Mouse (Mus musculus): ENCODE measurements around the gene Gm10295. TPM values are rescaled to one million over a fixed set of nuclear protein-coding genes. Genes with fewer than 3 reads are reported as not detected.
A peak's percentile ranks its signal among the peaks of the same experiment; 100 is the strongest.

The Gm10295 gene
- not detected in 2 replicates for polyA plus RNA-seq (2014; fragmentation: Nextera tagmentation; extraction: Ambion mirVana)

DNA sequence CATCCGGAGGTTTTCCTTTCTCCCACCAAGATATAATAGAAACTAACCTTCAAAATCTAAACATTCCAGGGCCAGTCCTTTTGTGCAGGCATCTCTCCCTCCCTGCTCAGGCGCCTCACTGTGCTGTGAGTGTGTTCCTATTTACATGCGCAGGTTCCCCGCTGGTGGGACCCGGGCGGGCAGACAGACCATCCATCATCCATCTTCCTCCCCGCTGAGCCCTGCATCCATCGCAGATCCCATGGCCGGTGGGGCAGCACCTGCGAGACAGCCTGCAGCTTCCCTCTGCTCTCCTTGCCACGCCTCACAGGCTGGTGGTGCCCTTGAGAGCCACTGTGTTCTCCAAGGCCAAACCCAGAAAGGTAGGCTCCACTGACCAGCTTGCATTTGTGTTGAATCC, at the start of gene Gm10295:
Gene Gm10295, minus strand, starts transcription at position 122 of the 400 bp plus-strand sequence.
- ATAC-seq (ENCODE audit: low read depth) = no peak
- 0 out of 2 replicates have a peak within 1 kb of the TSS, but pooled peaks have one; percentile 2 for H3K9ac ChIP-seq (replicated peaks; ENCODE audit: low read depth, low read length)
- WGBS = 3% methylated on average over 11 of the region's 11 CpGs
- no peaks in the 10 kb centered on the region for H3K27me3 ChIP-seq (ENCODE audit: control insufficient read depth, insufficient read depth, low read length)
- peaks cover 8% of the 10 kb centered on the region; the same call in 1 of the 2 replicates for H3K4me1 ChIP-seq (ENCODE audit: control insufficient read depth, insufficient read depth, low read length)
- no peaks in the 10 kb centered on the region for H3K36me3 ChIP-seq (ENCODE audit: control insufficient read depth, insufficient read depth, low read length)
- peak within 1 kb of the TSS; percentile 33 for H3K4me2 ChIP-seq (ENCODE audit: low read depth, low read length)
- H3K4me3 ChIP-seq (ENCODE audit: low read depth, low read length) = no peak within 1 kb of the TSS
- H3K9me3 ChIP-seq (ENCODE audit: control insufficient read depth, low read length) = no peaks in the 10 kb centered on the region
- H3K27ac ChIP-seq (ENCODE audit: low read depth, low read length) = no peak within 1 kb of the TSS

DNA sequence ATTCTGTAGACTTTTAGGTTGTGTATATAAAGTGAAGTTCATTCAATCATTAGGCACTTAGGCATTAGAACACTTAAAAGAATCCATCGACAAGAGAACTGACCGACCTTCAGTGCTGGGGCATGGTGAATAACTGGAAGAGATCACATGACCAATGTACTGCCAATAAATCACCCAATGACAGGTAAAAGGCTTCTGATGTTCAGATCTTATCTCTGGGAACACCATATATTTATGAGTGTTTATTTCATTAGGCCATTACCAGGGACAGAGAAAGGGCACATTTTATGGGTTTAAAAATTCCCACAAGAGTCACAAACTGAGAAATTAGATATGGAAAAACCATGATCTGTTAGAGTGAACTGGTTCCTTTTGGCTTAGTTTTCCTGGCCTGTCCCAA, 49.7 kb upstream of the Gm10295 start:
- no peaks in the 10 kb centered on the region for H3K27me3 ChIP-seq (ENCODE audit: control insufficient read depth, insufficient read depth, low read length)
- no peaks in the 10 kb centered on the region for H3K36me3 ChIP-seq (ENCODE audit: control insufficient read depth, insufficient read depth, low read length)
- no peak overlapping the region for H3K4me2 ChIP-seq (ENCODE audit: low read depth, low read length)
- H3K4me1 ChIP-seq (ENCODE audit: control insufficient read depth, insufficient read depth, low read length) = no peaks in the 10 kb centered on the region
- H3K27ac ChIP-seq (ENCODE audit: low read depth, low read length) = no peak overlapping the region
- 81% methylated on average over 2 of the region's 2 CpGs for WGBS
- H3K4me3 ChIP-seq (ENCODE audit: low read depth, low read length) = no peak overlapping the region
- no peak overlapping the region for H3K9ac ChIP-seq (replicated peaks; ENCODE audit: low read depth, low read length)
- no peaks in the 10 kb centered on the region for H3K9me3 ChIP-seq (ENCODE audit: control insufficient read depth, low read length)
- ATAC-seq (ENCODE audit: low read depth) = no peak

DNA sequence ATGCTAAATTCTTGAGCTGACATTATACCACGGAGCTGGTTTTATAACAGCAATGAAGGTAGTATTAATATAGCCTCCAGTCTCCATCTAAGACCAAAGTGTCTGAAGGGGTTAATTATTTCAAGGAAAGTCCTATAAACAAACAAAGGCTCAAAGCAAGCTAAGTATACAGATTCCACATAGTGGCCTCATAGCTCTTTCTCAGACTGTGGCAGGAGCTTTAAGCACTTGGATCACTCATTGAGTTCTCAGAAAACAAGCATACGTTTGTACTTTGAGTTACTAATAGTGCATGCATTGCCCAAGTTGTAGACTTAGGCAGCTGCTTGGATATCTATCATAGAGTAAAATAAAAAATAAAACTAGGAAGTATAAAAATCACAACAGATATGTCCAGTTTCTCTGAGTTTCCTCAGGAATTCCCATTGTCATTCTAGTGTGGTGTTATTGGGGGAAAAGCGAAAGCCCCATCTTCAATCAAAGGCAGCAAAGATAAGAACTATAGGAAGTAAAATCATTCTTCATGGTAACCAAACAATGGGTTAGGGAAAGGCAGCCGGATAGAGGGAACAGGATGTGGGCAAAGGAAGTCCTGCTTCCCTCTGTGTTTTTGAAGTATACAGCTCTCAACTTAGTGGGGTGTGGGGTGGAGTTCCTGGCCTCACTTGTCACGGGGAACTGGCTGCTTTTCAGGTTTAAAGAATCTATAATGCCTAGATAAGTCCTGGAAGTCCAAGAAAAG, 48.8 kb upstream of the Gm10295 start:
- WGBS = 79% methylated on average over 5 of the region's 5 CpGs
- no peaks in the 10 kb centered on the region for H3K9me3 ChIP-seq (ENCODE audit: control insufficient read depth, low read length)

GRCm38 (mm10) chr7:71398959-71399756, 47.9 kb upstream of the Gm10295 start:
- no peak overlapping the region for H3K4me3 ChIP-seq (ENCODE audit: low read depth, low read length)
- no peak for ATAC-seq (ENCODE audit: low read depth)
- no peaks in the 10 kb centered on the region for H3K4me1 ChIP-seq (ENCODE audit: control insufficient read depth, insufficient read depth, low read length)
- H3K9me3 ChIP-seq (ENCODE audit: control insufficient read depth, low read length) = no peaks in the 10 kb centered on the region
- no peak overlapping the region for H3K27ac ChIP-seq (ENCODE audit: low read depth, low read length)
- no peak overlapping the region for H3K9ac ChIP-seq (replicated peaks; ENCODE audit: low read depth, low read length)
- H3K27me3 ChIP-seq (ENCODE audit: control insufficient read depth, insufficient read depth, low read length) = no peaks in the 10 kb centered on the region
- H3K4me2 ChIP-seq (ENCODE audit: low read depth, low read length) = no peak overlapping the region
- no peaks in the 10 kb centered on the region for H3K36me3 ChIP-seq (ENCODE audit: control insufficient read depth, insufficient read depth, low read length)
- WGBS = 54% methylated on average over 10 of the region's 10 CpGs

More for the DNA sequence above, 48.8 kb upstream of the Gm10295 start:
- Histone ChIP-seq H3K9ac (replicated peaks; ENCODE audit: low read depth, low read length) (no peak overlapping the region), H3K4me3 (ENCODE audit: low read depth, low read length) (no peak overlapping the region), H3K4me2 (ENCODE audit: low read depth, low read length) (no peak overlapping the region), H3K4me1 (ENCODE audit: control insufficient read depth, insufficient read depth, low read length) (no peaks in the 10 kb centered on the region), H3K27me3 (ENCODE audit: control insufficient read depth, insufficient read depth, low read length) (no peaks in the 10 kb centered on the region), H3K27ac (ENCODE audit: low read depth, low read length) (no peak overlapping the region), H3K36me3 (ENCODE audit: control insufficient read depth, insufficient read depth, low read length) (no peaks in the 10 kb centered on the region)
- ATAC-seq (ENCODE audit: low read depth) = no peak

DNA sequence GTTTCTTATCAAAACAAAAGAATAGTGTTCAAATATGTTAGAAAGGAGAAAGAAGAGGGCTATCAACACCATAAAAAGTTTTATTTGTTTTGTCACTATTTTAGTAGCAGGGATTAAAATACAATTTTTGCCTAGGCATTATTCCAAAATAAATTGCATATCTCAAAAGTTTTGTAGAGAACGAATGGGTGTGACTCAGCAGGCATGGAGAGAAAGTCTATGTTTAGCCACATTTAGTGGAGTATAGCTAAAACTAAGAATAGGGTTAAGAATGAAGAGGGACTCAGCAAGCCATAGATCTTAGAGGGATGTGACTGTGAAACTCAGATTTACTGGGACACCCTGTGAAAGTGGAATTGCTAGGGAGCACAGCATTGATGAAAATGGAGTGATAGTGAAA, 47.1 kb upstream of the Gm10295 start:
- Histone ChIP-seq H3K4me2 (ENCODE audit: low read depth, low read length) (no peak overlapping the region), H3K27me3 (ENCODE audit: control insufficient read depth, insufficient read depth, low read length) (no peaks in the 10 kb centered on the region), H3K4me1 (ENCODE audit: control insufficient read depth, insufficient read depth, low read length) (no peaks in the 10 kb centered on the region), H3K27ac (ENCODE audit: low read depth, low read length) (no peak overlapping the region), H3K9me3 (ENCODE audit: control insufficient read depth, low read length) (no peaks in the 10 kb centered on the region), H3K36me3 (ENCODE audit: control insufficient read depth, insufficient read depth, low read length) (no peaks in the 10 kb centered on the region), H3K9ac (replicated peaks; ENCODE audit: low read depth, low read length) (no peak overlapping the region), H3K4me3 (ENCODE audit: low read depth, low read length) (no peak overlapping the region)
- no peak for ATAC-seq (ENCODE audit: low read depth)
- WGBS = 84% methylated on average over 1 of the region's 1 CpGs

GRCm38 (mm10) chr7:71392795-71393341, 41.6 kb upstream of the Gm10295 start:
- H3K9me3 ChIP-seq (ENCODE audit: control insufficient read depth, low read length) = no peaks in the 10 kb centered on the region
- 30% methylated on average over 4 of the region's 4 CpGs for WGBS

DNA sequence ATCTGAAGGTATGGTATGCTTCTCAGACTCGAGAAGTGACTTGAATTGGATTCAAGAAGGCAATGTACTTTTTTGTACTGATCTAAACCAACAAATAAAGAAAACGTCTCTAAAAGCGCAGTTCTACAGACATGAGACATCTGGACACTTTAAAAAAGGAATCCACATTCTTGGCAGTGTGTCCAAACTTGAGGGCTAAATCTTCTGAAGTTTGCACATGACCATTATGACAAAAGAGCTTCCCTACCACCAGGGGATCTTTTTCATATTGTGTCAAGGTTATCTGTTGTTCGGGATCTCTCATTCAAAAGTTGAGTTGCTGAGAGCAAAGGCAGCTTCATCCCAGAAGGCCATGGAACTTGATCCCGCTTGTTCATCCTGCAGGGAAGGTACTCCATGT, 40.0 kb upstream of the Gm10295 start:
- 73% methylated on average over 5 of the region's 5 CpGs for WGBS
- Histone ChIP-seq H3K4me3 (ENCODE audit: low read depth, low read length) (no peak overlapping the region), H3K4me2 (ENCODE audit: low read depth, low read length) (no peak overlapping the region), H3K36me3 (ENCODE audit: control insufficient read depth, insufficient read depth, low read length) (no peaks in the 10 kb centered on the region), H3K9ac (replicated peaks; ENCODE audit: low read depth, low read length) (no peak overlapping the region), H3K27ac (ENCODE audit: low read depth, low read length) (no peak overlapping the region), H3K27me3 (ENCODE audit: control insufficient read depth, insufficient read depth, low read length) (no peaks in the 10 kb centered on the region), H3K4me1 (ENCODE audit: control insufficient read depth, insufficient read depth, low read length) (no peaks in the 10 kb centered on the region), H3K9me3 (ENCODE audit: control insufficient read depth, low read length) (no peaks in the 10 kb centered on the region)
- ATAC-seq (ENCODE audit: low read depth) = no peak

More at GRCm38 (mm10) chr7:71392795-71393341, 41.6 kb upstream of the Gm10295 start:
- ATAC-seq (ENCODE audit: low read depth) = no peak
- Histone ChIP-seq H3K4me3 (ENCODE audit: low read depth, low read length) (no peak overlapping the region), H3K9ac (replicated peaks; ENCODE audit: low read depth, low read length) (no peak overlapping the region), H3K27ac (ENCODE audit: low read depth, low read length) (no peak overlapping the region), H3K4me2 (ENCODE audit: low read depth, low read length) (no peak overlapping the region), H3K27me3 (ENCODE audit: control insufficient read depth, insufficient read depth, low read length) (no peaks in the 10 kb centered on the region), H3K4me1 (ENCODE audit: control insufficient read depth, insufficient read depth, low read length) (no peaks in the 10 kb centered on the region), H3K36me3 (ENCODE audit: control insufficient read depth, insufficient read depth, low read length) (no peaks in the 10 kb centered on the region)

DNA sequence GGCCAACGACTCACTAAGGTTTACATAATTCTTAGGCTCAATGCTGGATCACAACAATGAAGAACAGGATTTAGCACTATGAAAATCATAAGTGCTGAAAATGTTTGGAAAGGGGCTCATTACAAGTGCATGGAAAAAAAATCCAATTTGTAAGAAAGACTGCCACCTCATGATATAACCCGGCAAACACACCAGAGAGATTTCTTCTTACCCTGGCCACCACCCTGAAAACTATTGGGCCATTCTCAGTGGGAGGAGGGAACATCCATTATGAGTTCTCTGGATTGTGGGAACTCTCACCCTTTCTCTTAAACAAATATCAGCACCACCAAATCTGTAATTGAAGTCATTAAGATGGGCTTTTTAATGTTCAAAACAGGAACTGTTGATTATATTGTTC, 39.0 kb upstream of the Gm10295 start:
- H3K36me3 ChIP-seq (ENCODE audit: control insufficient read depth, insufficient read depth, low read length) = no peaks in the 10 kb centered on the region
- no peak overlapping the region for H3K4me2 ChIP-seq (ENCODE audit: low read depth, low read length)
- no peak overlapping the region for H3K4me3 ChIP-seq (ENCODE audit: low read depth, low read length)
- 0 out of 2 replicates have a peak, but pooled peaks cover 3% of the 10 kb centered on the region for H3K4me1 ChIP-seq (ENCODE audit: control insufficient read depth, insufficient read depth, low read length)
- ATAC-seq (ENCODE audit: low read depth) = no peak
- no peak overlapping the region for H3K9ac ChIP-seq (replicated peaks; ENCODE audit: low read depth, low read length)
- H3K9me3 ChIP-seq (ENCODE audit: control insufficient read depth, low read length) = no peaks in the 10 kb centered on the region
- 90% methylated on average over 2 of the region's 2 CpGs for WGBS
- H3K27me3 ChIP-seq (ENCODE audit: control insufficient read depth, insufficient read depth, low read length) = no peaks in the 10 kb centered on the region
- H3K27ac ChIP-seq (ENCODE audit: low read depth, low read length) = no peak overlapping the region

DNA sequence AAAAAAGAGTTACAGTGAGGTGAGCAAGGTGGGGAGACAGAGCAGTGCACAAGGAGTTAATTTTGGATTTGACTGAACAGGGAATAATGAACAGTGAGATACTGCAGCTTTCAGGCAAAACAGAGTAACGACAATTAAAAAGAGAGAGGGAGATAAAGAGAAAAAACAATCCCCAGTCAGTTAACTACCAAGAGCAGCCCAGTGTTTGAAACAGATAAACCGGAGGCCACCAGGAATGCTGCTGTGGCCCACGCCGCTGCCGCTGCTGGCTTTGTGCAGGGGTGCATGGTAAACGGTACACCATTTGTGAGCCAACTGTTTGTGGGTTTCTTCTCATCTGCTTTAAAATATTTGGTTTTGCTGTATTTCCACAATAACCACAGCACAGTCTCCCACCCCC, 34.8 kb upstream of the Gm10295 start:
- Histone ChIP-seq H3K4me3 (ENCODE audit: low read depth, low read length) (no peak overlapping the region), H3K27ac (ENCODE audit: low read depth, low read length) (no peak overlapping the region), H3K4me2 (ENCODE audit: low read depth, low read length) (no peak overlapping the region), H3K9ac (replicated peaks; ENCODE audit: low read depth, low read length) (no peak overlapping the region), H3K36me3 (ENCODE audit: control insufficient read depth, insufficient read depth, low read length) (no peaks in the 10 kb centered on the region), H3K27me3 (ENCODE audit: control insufficient read depth, insufficient read depth, low read length) (no peaks in the 10 kb centered on the region), H3K4me1 (ENCODE audit: control insufficient read depth, insufficient read depth, low read length) (0 out of 2 replicates have a peak, but pooled peaks cover 7% of the 10 kb centered on the region), H3K9me3 (ENCODE audit: control insufficient read depth, low read length) (no peaks in the 10 kb centered on the region)
- ATAC-seq (ENCODE audit: low read depth) = no peak
- WGBS = 8% methylated on average over 6 of the region's 6 CpGs
